Mouse (Mus musculus): ENCODE data around the gene Arhgef10l.
"Not testable (repeated sequence)": the region's sequence is repeated elsewhere in the genome, so short reads cannot be mapped to it uniquely, and the experiment has no call there.

Gene Arhgef10l

GRCm38 (mm10) chr4:140606197-140606596 lies 59.6 kb downstream of the Arhgef10l start:
- DNase-seq (ENCODE audit: low read depth), result no peak

GRCm38 (mm10) chr4:140605790-140606189 lies 60.0 kb downstream of the Arhgef10l start:
- no peak for DNase-seq (ENCODE audit: low read depth)

- no peak for DNase-seq (ENCODE audit: low read depth)
These were observed 60.6 kb downstream of the Arhgef10l start for GRCm38 (mm10) chr4:140605247-140605646.

- DNase-seq (ENCODE audit: low read depth), result no peak
These were observed 61.3 kb downstream of the Arhgef10l start for GRCm38 (mm10) chr4:140604541-140604940.

- no peak for DNase-seq (ENCODE audit: low read depth)
These were observed 63.8 kb downstream of the Arhgef10l start for GRCm38 (mm10) chr4:140602022-140602421.

GRCm38 (mm10) chr4:140601153-140601552 lies 64.7 kb downstream of the Arhgef10l start:
- DNase-seq (ENCODE audit: low read depth), result peak; percentile 82

GRCm38 (mm10) chr4:140598846-140599245 lies 67.0 kb downstream of the Arhgef10l start:
- DNase-seq (ENCODE audit: low read depth), result no peak

GRCm38 (mm10) chr4:140597928-140598327 lies 67.9 kb downstream of the Arhgef10l start:
- DNase-seq (ENCODE audit: low read depth), result no peak

- DNase-seq (ENCODE audit: low read depth), result no peak
These were observed 68.4 kb downstream of the Arhgef10l start for GRCm38 (mm10) chr4:140597378-140597777.

GRCm38 (mm10) chr4:140593771-140594505 lies 71.9 kb downstream of the Arhgef10l start:
- no peak for DNase-seq (ENCODE audit: low read depth)

- DNase-seq (ENCODE audit: low read depth), result no peak
These were observed 72.6 kb downstream of the Arhgef10l start for GRCm38 (mm10) chr4:140592990-140593770.

- peak; percentile 81 for DNase-seq (ENCODE audit: low read depth)
These were observed 73.5 kb downstream of the Arhgef10l start for GRCm38 (mm10) chr4:140592217-140592759.

GRCm38 (mm10) chr4:140586478-140586877 lies 79.3 kb downstream of the Arhgef10l start:
- DNase-seq (ENCODE audit: low read depth), result no peak

GRCm38 (mm10) chr4:140584240-140584639 lies 81.6 kb downstream of the Arhgef10l start:
- DNase-seq (ENCODE audit: low read depth), result no peak

GRCm38 (mm10) chr4:140582390-140583088 lies 83.3 kb downstream of the Arhgef10l start:
- DNase-seq (ENCODE audit: low read depth), result no peak

GRCm38 (mm10) chr4:140581730-140582389 lies 84.0 kb downstream of the Arhgef10l start:
- DNase-seq (ENCODE audit: low read depth), result no peak

- no peak for DNase-seq (ENCODE audit: low read depth)
These were observed 84.5 kb downstream of the Arhgef10l start for GRCm38 (mm10) chr4:140581341-140581729.

- DNase-seq (ENCODE audit: low read depth), result no peak
These were observed 84.9 kb downstream of the Arhgef10l start for GRCm38 (mm10) chr4:140580866-140581265.

- DNase-seq (ENCODE audit: low read depth), result no peak
These were observed 86.2 kb downstream of the Arhgef10l start for GRCm38 (mm10) chr4:140579576-140579975.

GRCm38 (mm10) chr4:140579149-140579548 lies 86.7 kb downstream of the Arhgef10l start:
- DNase-seq (ENCODE audit: low read depth), result no peak

GRCm38 (mm10) chr4:140576628-140577027 lies 89.2 kb downstream of the Arhgef10l start:
- DNase-seq (ENCODE audit: low read depth), result no peak

- DNase-seq (ENCODE audit: low read depth), result not testable (repeated sequence)
These were observed 90.9 kb downstream of the Arhgef10l start for GRCm38 (mm10) chr4:140574863-140575262.

Measured in naive thymus-derived CD4-positive, alpha-beta T cell, adult 2 months (primary cell).